Mouse (Mus musculus) hindbrain, postnatal 0 days (tissue): ENCODE measurements at regions not wholly inside any gene's neighbourhood (a gene's known extent, or its start where the extent isn't known, plus 50 kb on each side); places are given as distances from the start of the nearest gene placed in this dataset.

ENCODE experiments used
- ATAC-seq: fragments of 200-750 bp; cut with Nextera tagmentation; 2 replicates; pipeline ENCODE4 v1.8.0; 2017; ENCODE audit warnings: mild to moderate bottlenecking, moderate TSS enrichment, moderate library complexity
- DNase-seq: peaks from one replicate; pipeline ENCODE4 v3.0.0-alpha.2; 2015; ENCODE audit warnings: low spot score
- H3K27ac ChIP-seq: fragments of 300-500 bp; sonication (generic); 2 replicates; pipeline ENCODE4 v1.5.1; 2014; ENCODE audit warnings: mild to moderate bottlenecking
- H3K27me3 ChIP-seq: fragments of 300-500 bp; sonication (generic); 2 replicates; pipeline ENCODE4 v1.6.1; 2014; ENCODE audit warnings: low read length, mixed read lengths; ENCODE audit not compliant: insufficient read depth
- H3K36me3 ChIP-seq: fragments of 300-500 bp; sonication (generic); 2 replicates; pipeline ENCODE4 v1.6.1; 2014; ENCODE audit warnings: low read length, mixed read lengths; ENCODE audit not compliant: insufficient read depth
- H3K4me1 ChIP-seq: fragments of 300-500 bp; sonication (generic); 2 replicates; pipeline ENCODE4 v1.6.1; 2014; ENCODE audit warnings: antibody characterized with exemption, low read length, mixed read lengths; ENCODE audit not compliant: insufficient read depth
- H3K4me2 ChIP-seq: fragments of 300-500 bp; sonication (generic); 2 replicates; pipeline ENCODE4 v1.6.1; 2014; ENCODE audit warnings: low read depth, mild to moderate bottlenecking, low read length, moderate library complexity, mixed read lengths
- H3K4me3 ChIP-seq: fragments of 300-500 bp; sonication (generic); 2 replicates; pipeline ENCODE4 v1.5.1; 2014; ENCODE audit warnings: low read length
- H3K9ac ChIP-seq: fragments of 300-500 bp; sonication (generic); replicated peaks from 2 replicates; pipeline ENCODE4 v1.6.1; 2014; ENCODE audit warnings: mild to moderate bottlenecking, low read length, moderate library complexity, mixed read lengths
- H3K9me3 ChIP-seq: fragments of 300-500 bp; sonication (generic); 2 replicates; pipeline ENCODE4 v1.6.1; 2016; ENCODE audit warnings: low read length, mixed read lengths
- CTCF ChIP-seq: IDR thresholded peaks from 2 replicates; pipeline ENCODE4 v1.5.1; 2016; ENCODE audit warnings: antibody characterized with exemption, control low read depth, low read depth
- WGBS: fragments of 180-500 bp; shearing (Covaris S2); extraction: QIAGEN DNeasy Blood & Tissue Kit; methylation state at CpG from one replicate; pipeline ENCODE4 v1.1.7; 2014; 5-methylcytosine and 5-hydroxymethylcytosine counted together

GRCm38 (mm10) chr4:125835250-125835649, 189.1 kb upstream of the Csf3r start:
- ATAC-seq (no peak), DNase-seq (peak; percentile 60)
- H3K9me3 ChIP-seq = no peaks in the 10 kb centered on the region
- H3K27me3 ChIP-seq = no peaks in the 10 kb centered on the region
- no peak overlapping the region for H3K27ac ChIP-seq
- no peak overlapping the region for H3K4me2 ChIP-seq
- no peak overlapping the region for H3K4me3 ChIP-seq
- no peak for TF ChIP-seq CTCF
- H3K9ac ChIP-seq = no peak overlapping the region
- no peaks in the 10 kb centered on the region for H3K4me1 ChIP-seq
- 3% methylated on average over 8 of the region's 8 CpGs for WGBS
- H3K36me3 ChIP-seq = no peaks in the 10 kb centered on the region

- Histone ChIP-seq H3K9ac (no peak overlapping the region), H3K27me3 (no peaks in the 10 kb centered on the region), H3K36me3 (no peaks in the 10 kb centered on the region), H3K27ac (no peak overlapping the region), H3K4me1 (no peaks in the 10 kb centered on the region), H3K9me3 (no peaks in the 10 kb centered on the region), H3K4me2 (no peak overlapping the region), H3K4me3 (no peak overlapping the region)
- WGBS = 84% methylated on average over 3 of the region's 3 CpGs
- no peak for DNase-seq
- no peak for ATAC-seq
- TF ChIP-seq CTCF = no peak
Observed at GRCm38 (mm10) chr4:125847568-125847967, 176.8 kb upstream of the Csf3r start.

- peak; percentile 76 for TF ChIP-seq CTCF
Observed at GRCm38 (mm10) chr4:125850300-125850699, 174.1 kb upstream of the Csf3r start.

GRCm38 (mm10) chr4:125852545-125852944, 171.8 kb upstream of the Csf3r start:
- H3K36me3 ChIP-seq = no peaks in the 10 kb centered on the region
- TF ChIP-seq CTCF = 0 out of 2 replicates have a peak, but pooled peaks have one; percentile 5
- H3K4me2 ChIP-seq = no peak overlapping the region
- no peaks in the 10 kb centered on the region for H3K27me3 ChIP-seq
- H3K9ac ChIP-seq = no peak overlapping the region
- H3K4me3 ChIP-seq = no peak overlapping the region
- no peaks in the 10 kb centered on the region for H3K4me1 ChIP-seq
- DNase-seq (peak; percentile 56), ATAC-seq (peak; percentile 60; the same call in 1 of the 2 replicates)
- WGBS = 39% methylated on average over 4 of the region's 4 CpGs
- H3K27ac ChIP-seq = no peak overlapping the region
- H3K9me3 ChIP-seq = no peaks in the 10 kb centered on the region

More at GRCm38 (mm10) chr4:125850300-125850699, 174.1 kb upstream of the Csf3r start:
- no peak for ATAC-seq
- DNase-seq = peak; percentile 81
- H3K27ac ChIP-seq = no peak overlapping the region
- H3K36me3 ChIP-seq = no peaks in the 10 kb centered on the region
- 12% methylated on average over 4 of the region's 4 CpGs for WGBS
- no peak overlapping the region for H3K4me2 ChIP-seq
- no peaks in the 10 kb centered on the region for H3K9me3 ChIP-seq
- H3K4me3 ChIP-seq = no peak overlapping the region
- no peaks in the 10 kb centered on the region for H3K4me1 ChIP-seq
- no peak overlapping the region for H3K9ac ChIP-seq
- H3K27me3 ChIP-seq = no peaks in the 10 kb centered on the region

- H3K9ac ChIP-seq = no peak overlapping the region
- no peak for TF ChIP-seq CTCF
- peaks cover 5% of the 10 kb centered on the region; the same call in 1 of the 2 replicates for H3K4me1 ChIP-seq
- H3K36me3 ChIP-seq = no peaks in the 10 kb centered on the region
- 41% methylated on average over 11 of the region's 11 CpGs for WGBS
- H3K9me3 ChIP-seq = no peaks in the 10 kb centered on the region
- ATAC-seq (peak; percentile 16; the same call in 1 of the 2 replicates), DNase-seq (no peak)
- H3K4me3 ChIP-seq = no peak overlapping the region
- H3K27ac ChIP-seq = no peak overlapping the region
- no peaks in the 10 kb centered on the region for H3K27me3 ChIP-seq
- H3K4me2 ChIP-seq = no peak overlapping the region
Observed at GRCm38 (mm10) chr4:125855983-125856591, 168.3 kb upstream of the Csf3r start.

DNA sequence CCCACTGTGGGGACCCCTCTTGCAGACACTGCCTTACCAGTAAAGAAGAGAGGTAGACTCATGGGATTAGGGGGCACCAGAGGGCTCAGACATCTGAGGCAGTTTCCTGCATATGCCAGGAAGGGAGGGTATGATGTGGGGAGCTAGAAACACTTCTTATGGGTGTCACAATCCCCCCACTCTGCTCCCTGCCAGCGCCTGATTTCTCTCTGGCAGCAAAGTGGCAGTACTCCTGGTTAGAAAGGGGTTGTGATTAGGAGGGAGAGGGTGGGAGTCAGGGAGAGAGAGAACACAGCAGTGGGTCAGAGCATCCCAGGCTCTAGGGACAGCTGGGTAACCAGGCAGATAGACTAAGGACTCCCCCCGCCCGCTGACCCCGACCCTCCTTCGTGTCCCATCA, 167.6 kb upstream of the Csf3r start:
- WGBS = 61% methylated on average over 5 of the region's 5 CpGs
- Histone ChIP-seq H3K4me3 (no peak overlapping the region), H3K9me3 (no peaks in the 10 kb centered on the region), H3K27me3 (no peaks in the 10 kb centered on the region), H3K36me3 (no peaks in the 10 kb centered on the region), H3K4me2 (no peak overlapping the region), H3K9ac (no peak overlapping the region), H3K27ac (no peak overlapping the region), H3K4me1 (peaks cover 5% of the 10 kb centered on the region; the same call in 1 of the 2 replicates)
- no peak for DNase-seq
- TF ChIP-seq CTCF = no peak
- no peak for ATAC-seq

DNA sequence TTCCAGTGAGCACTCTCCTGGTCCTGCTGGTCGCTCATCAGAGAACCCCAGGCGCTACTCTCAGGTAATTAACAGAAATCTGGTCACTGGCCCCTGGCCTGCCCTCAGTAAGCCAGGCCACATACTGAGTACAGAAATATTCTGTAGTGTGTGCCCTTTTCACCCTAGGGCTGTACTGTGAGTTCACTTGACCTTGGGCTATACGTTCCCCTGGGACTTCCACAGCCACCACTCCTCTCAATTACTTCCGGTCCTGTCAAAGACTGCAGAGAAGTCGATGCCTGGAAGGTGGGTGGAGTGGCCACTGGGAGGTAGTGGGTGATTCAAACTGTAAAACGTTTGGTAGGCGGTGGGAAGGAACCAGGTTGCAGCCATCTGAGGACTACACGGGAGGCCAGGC, 159.3 kb upstream of the Csf3r start:
- H3K4me2 ChIP-seq = no peak overlapping the region
- WGBS = 46% methylated on average over 8 of the region's 8 CpGs
- no peaks in the 10 kb centered on the region for H3K27me3 ChIP-seq
- no peaks in the 10 kb centered on the region for H3K4me1 ChIP-seq
- H3K36me3 ChIP-seq = no peaks in the 10 kb centered on the region
- no peak overlapping the region for H3K27ac ChIP-seq
- no peaks in the 10 kb centered on the region for H3K9me3 ChIP-seq
- no peak for TF ChIP-seq CTCF
- no peak overlapping the region for H3K4me3 ChIP-seq
- DNase-seq = no peak
- ATAC-seq = no peak
- H3K9ac ChIP-seq = no peak overlapping the region
